Mouse (Mus musculus) brain, embryonic 14.5 days (tissue): Measurements from ENCODE around the gene Erc1.

Experiments
- CTCF ChIP-seq: fragments of 200-500 bp; IDR thresholded peaks from 2 replicates; pipeline ENCODE4 v1.5.1; 2012; ENCODE audit warnings: inconsistent platforms, mild to moderate bottlenecking, moderate library complexity, borderline replicate concordance; ENCODE audit not compliant: insufficient read depth, insufficient read length; ENCODE audit errors: extremely low read depth
- POLR2A ChIP-seq: fragments of 200-500 bp; IDR thresholded peaks from 2 replicates; pipeline ENCODE4 v1.6.1; 2012; ENCODE audit warnings: mild to moderate bottlenecking, inconsistent platforms, borderline replicate concordance; ENCODE audit not compliant: poor library complexity, insufficient read depth, insufficient read length, severe bottlenecking; ENCODE audit errors: extremely low read depth

GRCm38 (mm10) chr6:119692754-119693153 lies 155.2 kb downstream of the Erc1 start:
- TF ChIP-seq POLR2A (no peak), CTCF (no peak)
